Mouse (Mus musculus): ENCODE measurements at regions not wholly inside any gene's neighbourhood (a gene's known extent, or its start where the extent isn't known, plus 50 kb on each side); places are given as distances from the start of the nearest gene placed in this dataset.

- in situ Hi-C loops (cut with MboI; ENCODE audit: unreplicated experiment in 2 of 2), result no loop called here
Measured at GRCm38 (mm10) chr16:76604914-76605313, 231.3 kb upstream of the Nrip1 start.

- in situ Hi-C loops (cut with MboI; ENCODE audit: unreplicated experiment in 2 of 2), result no loop called here
Measured at GRCm38 (mm10) chr16:76603846-76604258, 230.2 kb upstream of the Nrip1 start.

- in situ Hi-C loops (cut with MboI; ENCODE audit: unreplicated experiment in 2 of 2), result no loop called here
Measured at GRCm38 (mm10) chr16:76603431-76603830, 229.8 kb upstream of the Nrip1 start.

- in situ Hi-C loops (cut with MboI; ENCODE audit: unreplicated experiment in 2 of 2), result no loop called here
Measured at GRCm38 (mm10) chr16:76600131-76600530, 226.5 kb upstream of the Nrip1 start.

GRCm38 (mm10) chr16:76591956-76592768, 218.5 kb upstream of the Nrip1 start:
- in situ Hi-C loops (cut with MboI; ENCODE audit: unreplicated experiment in 2 of 2), result no loop called here

- in situ Hi-C loops (cut with MboI; ENCODE audit: unreplicated experiment in 2 of 2), result no loop called here
Measured at GRCm38 (mm10) chr16:76589791-76590190, 216.2 kb upstream of the Nrip1 start.

GRCm38 (mm10) chr16:76577206-76577605, 203.6 kb upstream of the Nrip1 start:
- in situ Hi-C loops (cut with MboI; ENCODE audit: unreplicated experiment in 2 of 2), result no loop called here

GRCm38 (mm10) chr16:76575281-76575680, 201.7 kb upstream of the Nrip1 start:
- in situ Hi-C loops (cut with MboI; ENCODE audit: unreplicated experiment in 2 of 2), result no loop called here

GRCm38 (mm10) chr16:76566220-76566619, 192.6 kb upstream of the Nrip1 start:
- in situ Hi-C loops (cut with MboI; ENCODE audit: unreplicated experiment in 2 of 2), result no loop called here

- in situ Hi-C loops (cut with MboI; ENCODE audit: unreplicated experiment in 2 of 2), result no loop called here
Measured at GRCm38 (mm10) chr16:76554846-76555245, 181.2 kb upstream of the Nrip1 start.

GRCm38 (mm10) chr16:76549628-76550027, 176.0 kb upstream of the Nrip1 start:
- in situ Hi-C loops (cut with MboI; ENCODE audit: unreplicated experiment in 2 of 2), result no loop called here

GRCm38 (mm10) chr16:76547087-76547486, 173.5 kb upstream of the Nrip1 start:
- in situ Hi-C loops (cut with MboI; ENCODE audit: unreplicated experiment in 2 of 2), result no loop called here

- in situ Hi-C loops (cut with MboI; ENCODE audit: unreplicated experiment in 2 of 2), result no loop called here
Measured at GRCm38 (mm10) chr16:76546632-76547031, 173.0 kb upstream of the Nrip1 start.

- in situ Hi-C loops (cut with MboI; ENCODE audit: unreplicated experiment in 2 of 2), result no loop called here
Measured at GRCm38 (mm10) chr16:76545942-76546341, 172.3 kb upstream of the Nrip1 start.

- in situ Hi-C loops (cut with MboI; ENCODE audit: unreplicated experiment in 2 of 2), result no loop called here
Measured at GRCm38 (mm10) chr16:76544972-76545371, 171.3 kb upstream of the Nrip1 start.

GRCm38 (mm10) chr16:76540964-76541363, 167.3 kb upstream of the Nrip1 start:
- in situ Hi-C loops (cut with MboI; ENCODE audit: unreplicated experiment in 2 of 2), result no loop called here

- in situ Hi-C loops (cut with MboI; ENCODE audit: unreplicated experiment in 2 of 2), result no loop called here
Measured at GRCm38 (mm10) chr16:76540328-76540923, 166.8 kb upstream of the Nrip1 start.

GRCm38 (mm10) chr16:76539669-76540068, 166.0 kb upstream of the Nrip1 start:
- in situ Hi-C loops (cut with MboI; ENCODE audit: unreplicated experiment in 2 of 2), result no loop called here

- in situ Hi-C loops (cut with MboI; ENCODE audit: unreplicated experiment in 2 of 2), result no loop called here
Measured at GRCm38 (mm10) chr16:76537871-76538270, 164.2 kb upstream of the Nrip1 start.

- in situ Hi-C loops (cut with MboI; ENCODE audit: unreplicated experiment in 2 of 2), result no loop called here
Measured at GRCm38 (mm10) chr16:76532928-76533217, 159.2 kb upstream of the Nrip1 start.

- in situ Hi-C loops (cut with MboI; ENCODE audit: unreplicated experiment in 2 of 2), result no loop called here
Measured at GRCm38 (mm10) chr16:76532142-76532927, 158.7 kb upstream of the Nrip1 start.

GRCm38 (mm10) chr16:76530886-76531285, 157.3 kb upstream of the Nrip1 start:
- in situ Hi-C loops (cut with MboI; ENCODE audit: unreplicated experiment in 2 of 2), result no loop called here
